Mouse (Mus musculus) regulatory T cell (primary cell): ENCODE measurements at regions not wholly inside any gene's neighbourhood (a gene's known extent, or its start where the extent isn't known, plus 50 kb on each side); places are given as distances from the start of the nearest gene placed in this dataset.

ENCODE experiments used
- in situ Hi-C: fragments of 300-600 bp; cut with MboI, MseI; formaldehyde crosslinking; loops from one replicate; pipeline ENCODE4 v1.15.1; 2025; ENCODE audit warnings: high pct_unique_total_duplicates

DNA sequence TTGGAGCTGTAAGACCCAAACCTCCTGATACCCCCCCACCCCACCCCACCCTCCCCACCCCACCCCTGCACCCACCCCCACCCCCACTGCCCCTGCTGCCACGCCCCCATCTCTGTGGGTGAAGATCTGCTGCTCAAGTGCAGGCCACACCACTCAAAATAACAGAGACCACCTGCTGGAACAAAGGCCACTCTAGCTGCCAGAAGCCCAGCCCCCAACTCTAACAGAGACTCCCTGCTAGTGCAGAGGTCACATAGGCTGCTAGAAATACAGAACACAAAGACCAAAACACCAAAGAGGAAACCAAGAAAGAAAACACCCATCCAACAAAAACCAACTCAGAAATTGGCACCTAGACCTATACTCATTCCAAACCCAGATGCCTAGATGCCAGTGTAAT, 58.9 kb downstream of the Olfr267 start:
- in situ Hi-C loops, result no loop called here

DNA sequence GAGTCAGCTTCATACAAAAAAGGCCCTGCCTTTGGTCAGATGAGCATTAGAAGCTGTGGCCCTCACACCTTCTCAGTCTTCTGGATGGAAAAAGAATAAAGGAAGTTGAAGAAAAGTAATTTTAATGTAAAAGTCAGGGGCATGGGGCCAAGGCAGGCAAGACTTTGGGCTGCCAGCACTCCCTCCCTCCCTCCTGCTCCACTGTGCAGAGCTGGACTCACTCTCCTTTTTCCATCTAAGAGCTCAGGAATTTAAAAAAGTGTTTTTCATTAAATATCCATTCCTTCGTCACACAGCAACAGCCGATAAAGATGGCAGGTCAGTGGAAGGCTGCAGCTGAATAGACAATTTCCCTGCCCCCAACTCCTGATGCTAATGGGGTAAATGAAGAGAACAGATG, 61.1 kb downstream of the Olfr267 start:
- in situ Hi-C loops, result no loop called here

DNA sequence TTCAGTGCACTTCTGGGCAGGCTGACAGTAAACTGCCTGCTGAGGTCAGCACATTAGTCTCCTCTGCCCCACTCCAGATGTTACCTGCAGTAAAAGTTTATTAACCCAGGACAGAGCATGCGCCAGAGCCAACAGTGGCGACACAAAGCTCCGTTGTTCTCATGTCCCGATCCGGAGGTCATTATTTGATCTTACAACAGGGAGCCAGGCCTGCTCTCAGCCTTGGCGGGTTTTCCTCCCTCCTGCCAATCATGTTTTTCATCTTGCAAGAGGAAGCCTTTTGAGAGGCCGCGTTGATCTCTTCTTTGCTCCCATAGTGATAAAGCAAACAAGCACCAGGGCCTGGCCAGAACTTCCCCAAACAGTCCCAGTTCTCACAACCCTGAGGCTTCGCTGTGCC, 64.7 kb downstream of the Olfr267 start:
- in situ Hi-C loops, result no loop called here

DNA sequence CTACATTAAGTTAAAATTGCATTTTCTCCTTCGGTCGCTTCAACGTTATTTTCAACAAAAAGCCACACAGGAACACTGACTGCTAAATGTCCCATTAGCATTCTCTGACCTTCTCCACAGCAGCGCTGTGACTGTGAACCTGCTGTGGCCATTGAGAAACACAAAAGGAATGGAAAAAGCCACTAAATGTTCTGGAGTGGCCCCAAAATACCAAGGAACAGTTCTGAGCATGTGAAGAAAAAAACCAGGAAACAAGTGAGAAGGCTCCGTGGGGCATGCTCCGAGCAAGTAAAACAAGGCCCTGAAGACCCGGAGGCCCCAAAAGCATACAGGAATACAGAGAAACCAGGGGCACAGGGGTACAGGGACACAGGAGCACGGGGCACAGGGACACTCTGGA, 66.8 kb downstream of the Olfr267 start:
- in situ Hi-C loops, result no loop called here

DNA sequence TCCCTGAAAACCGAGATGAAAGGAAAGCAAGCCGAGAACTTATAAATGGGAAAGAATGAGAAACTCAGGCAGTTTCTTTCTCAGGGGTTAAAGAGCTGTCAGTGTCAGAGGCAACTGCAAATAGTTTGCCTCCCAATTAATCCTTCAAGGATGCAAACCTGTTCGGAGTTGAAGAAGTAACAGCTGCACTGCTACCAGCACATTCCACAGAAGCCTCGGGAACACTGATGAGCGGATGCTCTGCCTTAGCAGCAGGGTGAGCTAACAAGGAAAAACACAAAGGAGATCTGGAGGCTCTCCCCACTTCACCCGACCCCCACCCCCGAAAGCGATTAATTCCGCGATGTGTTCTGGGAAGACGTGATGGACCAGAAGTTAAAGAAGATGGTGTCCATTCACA, 71.1 kb downstream of the Olfr267 start:
- in situ Hi-C loops, result loop anchor here (10.0 kb wide), 1 partner anchor 682 kb away; no protein-coding TSS in a partner anchor

DNA sequence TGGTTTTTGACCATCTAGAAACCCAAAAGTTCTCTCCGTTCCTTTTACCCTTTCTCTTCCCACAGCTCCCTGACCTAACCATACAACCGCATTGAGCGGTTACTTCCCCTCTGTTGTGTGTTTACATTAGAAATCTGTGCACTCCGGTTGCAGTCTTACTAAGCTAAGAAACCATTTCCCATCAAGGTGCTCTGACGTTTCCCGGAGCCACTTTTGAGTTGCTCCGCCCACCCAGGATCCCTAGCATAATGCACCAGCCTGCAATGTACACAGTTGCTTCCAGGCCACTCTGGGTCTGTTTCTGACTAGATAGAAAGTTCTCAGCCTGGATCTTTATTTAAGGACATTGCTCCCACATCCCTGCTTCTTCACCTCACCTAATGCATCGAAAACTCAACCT, 71.7 kb downstream of the Olfr267 start:
- in situ Hi-C loops, result loop anchor here (10.0 kb wide), 1 partner anchor 681 kb away; no protein-coding TSS in a partner anchor

DNA sequence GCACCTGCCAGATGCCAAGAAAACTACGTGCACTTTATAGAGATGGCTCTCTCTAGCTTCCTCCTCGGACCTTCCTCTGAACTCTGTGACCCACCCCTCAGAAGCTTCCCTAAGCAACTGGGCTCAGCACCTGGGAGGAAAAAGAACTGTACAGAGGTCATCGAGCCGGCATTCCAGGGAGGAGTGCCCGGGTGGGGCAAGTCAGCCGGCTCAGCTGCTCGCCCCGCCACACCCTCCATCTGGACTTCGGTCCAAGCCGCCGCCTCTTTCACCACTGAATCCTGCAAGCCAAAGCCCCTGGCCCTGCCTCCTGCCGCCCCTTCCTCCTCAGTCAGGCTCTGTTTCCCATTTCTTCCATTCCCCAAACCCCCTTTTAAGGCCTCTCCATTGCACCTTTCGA, 73.3 kb downstream of the Olfr267 start:
- in situ Hi-C loops, result loop anchor here (10.0 kb wide), 1 partner anchor 679 kb away; no protein-coding TSS in a partner anchor

DNA sequence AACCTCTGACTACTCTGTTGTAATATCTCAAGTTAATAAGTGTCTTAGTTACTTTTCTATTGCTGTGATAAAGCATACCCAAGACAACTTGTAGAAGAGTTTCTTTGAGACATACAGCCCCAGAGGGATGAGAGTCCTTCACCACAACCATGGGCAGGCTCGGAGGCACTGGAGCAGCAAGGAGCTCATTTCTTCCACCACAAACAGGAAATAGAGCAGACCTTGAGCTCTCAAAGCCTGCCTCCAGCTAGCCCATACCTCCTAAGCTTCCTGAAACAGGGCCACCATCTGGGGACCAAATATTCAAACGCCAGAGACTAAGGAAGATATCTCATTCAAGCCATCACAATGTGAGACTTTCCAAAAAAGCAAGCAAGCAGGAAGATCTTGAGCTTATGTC, 74.6 kb downstream of the Olfr267 start:
- in situ Hi-C loops, result loop anchor here (10.0 kb wide), 1 partner anchor 678 kb away; no protein-coding TSS in a partner anchor

DNA sequence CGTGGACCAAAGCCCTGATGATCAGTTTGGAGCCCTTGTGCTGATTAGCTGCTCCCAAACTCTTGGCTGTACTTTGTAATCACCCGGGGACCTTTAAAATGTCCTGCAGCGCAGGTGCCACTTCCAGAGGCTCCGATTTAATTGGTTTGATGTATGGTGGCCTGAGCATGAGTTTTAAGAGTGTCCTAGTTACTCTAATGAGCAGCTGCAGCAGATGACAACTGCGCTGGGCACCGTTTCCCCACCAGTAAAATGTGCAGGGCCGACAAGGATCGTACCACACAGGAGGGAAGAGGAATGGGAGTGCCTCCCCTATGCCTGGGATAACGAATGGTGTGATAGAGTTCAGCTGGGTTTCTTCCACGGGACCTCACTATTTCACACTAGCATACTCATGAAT, 75.3 kb downstream of the Olfr267 start:
- in situ Hi-C loops, result loop anchor here (10.0 kb wide), 1 partner anchor 677 kb away; no protein-coding TSS in a partner anchor

DNA sequence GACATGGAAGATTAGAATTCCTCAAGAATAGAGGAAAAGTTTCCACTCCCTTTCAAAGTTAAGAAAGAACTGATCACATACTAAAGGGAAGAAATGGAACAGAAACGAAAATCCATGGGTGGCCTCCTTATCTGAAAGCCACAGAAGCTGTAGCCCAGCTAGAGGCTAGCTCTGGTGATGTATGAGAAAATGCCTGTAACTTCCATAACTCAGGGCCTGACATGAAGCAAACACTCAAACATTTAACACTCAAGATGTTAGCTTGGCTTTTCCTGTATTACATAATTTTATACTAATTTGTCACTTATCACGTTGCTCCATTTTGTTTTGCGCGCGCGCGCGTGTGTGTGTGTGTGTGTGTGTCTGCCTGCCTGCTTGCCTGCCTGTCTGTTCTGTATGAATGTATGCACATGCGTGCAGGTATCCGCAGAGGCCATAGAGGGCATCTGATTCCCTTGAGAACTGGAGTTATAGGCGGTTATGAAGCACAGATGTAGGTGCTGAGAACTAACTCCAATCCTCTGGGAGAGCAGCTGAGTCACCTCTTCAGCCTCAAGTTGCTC, 88.2 kb downstream of the Olfr267 start:
- in situ Hi-C loops, result no loop called here

DNA sequence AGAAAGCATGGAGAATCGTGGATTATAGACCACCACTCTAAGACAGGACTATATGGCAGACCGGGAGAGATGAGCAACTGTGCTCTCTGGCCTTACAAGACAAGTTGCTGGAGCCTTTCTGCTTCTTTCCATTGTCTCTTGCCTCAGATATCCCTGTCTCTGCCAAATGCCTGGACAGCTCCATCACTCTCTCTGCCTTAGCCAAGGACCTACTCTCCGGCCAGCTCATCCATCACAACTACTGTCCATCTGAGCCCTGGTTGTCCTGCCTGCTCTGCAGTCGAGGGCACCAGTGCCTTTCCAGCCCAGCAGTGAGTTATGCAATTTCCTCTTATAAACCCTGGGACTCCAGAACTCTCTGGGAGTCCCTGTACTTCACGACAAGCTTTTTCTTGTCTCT, 88.7 kb downstream of the Olfr267 start:
- in situ Hi-C loops, result no loop called here

DNA sequence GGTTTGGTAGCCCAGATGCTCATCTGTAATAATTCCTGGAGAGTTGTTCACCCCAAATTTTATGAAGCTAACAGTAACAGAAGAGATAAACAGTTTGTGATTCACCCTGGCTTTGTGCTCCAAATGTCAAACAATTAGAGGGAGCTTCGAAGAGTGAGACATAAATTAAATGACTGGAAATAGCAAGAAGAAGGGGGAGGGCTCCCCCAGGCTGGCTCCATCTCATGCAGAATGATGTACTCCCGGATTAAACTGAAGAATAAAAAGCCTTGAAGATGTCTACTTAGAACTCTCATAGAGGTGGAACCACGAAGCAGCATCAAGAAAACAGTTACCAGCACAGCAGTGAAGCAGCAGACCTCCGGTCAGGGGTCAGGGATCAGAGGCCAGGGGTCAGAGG, 90.8 kb downstream of the Olfr267 start:
- in situ Hi-C loops, result no loop called here

DNA sequence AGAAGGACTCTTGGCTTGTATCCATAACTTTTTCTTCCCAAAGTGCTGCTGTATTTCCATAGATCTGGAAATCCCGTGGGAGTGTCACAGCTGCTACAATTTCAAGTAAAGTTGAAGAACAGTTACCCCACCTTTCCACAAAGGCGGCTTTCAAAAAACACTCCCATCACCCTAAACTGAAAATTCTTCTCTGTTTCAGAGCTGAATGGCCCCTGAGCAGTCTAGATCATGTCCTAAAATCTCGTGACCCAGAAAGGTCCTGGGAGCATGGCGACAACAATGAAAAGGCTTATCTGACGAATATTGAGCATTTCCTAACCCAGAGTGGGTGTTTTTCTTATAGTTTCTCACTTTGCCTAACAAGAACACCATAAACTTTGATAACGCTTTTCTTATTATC, 92.2 kb downstream of the Olfr267 start:
- in situ Hi-C loops, result no loop called here

DNA sequence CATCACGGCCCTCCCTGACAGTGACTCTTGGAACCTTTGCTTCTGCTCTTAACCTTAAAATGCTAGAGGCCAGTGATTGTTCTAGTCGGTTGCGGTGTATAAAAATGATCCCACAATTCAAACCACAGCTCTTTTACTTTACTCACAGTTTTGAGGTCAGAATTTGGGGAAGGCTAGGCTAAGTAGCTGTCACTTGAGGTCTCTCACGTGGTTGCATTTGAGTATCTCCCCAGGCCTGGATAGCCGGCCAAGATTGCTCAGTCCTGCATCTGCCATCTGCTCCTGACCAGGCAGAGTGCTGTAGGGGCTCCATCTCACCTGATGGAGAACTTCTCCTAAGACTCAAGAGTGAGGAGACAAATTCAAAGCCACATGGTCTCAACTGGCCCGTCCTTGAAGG, 94.5 kb downstream of the Olfr267 start:
- in situ Hi-C loops, result no loop called here

DNA sequence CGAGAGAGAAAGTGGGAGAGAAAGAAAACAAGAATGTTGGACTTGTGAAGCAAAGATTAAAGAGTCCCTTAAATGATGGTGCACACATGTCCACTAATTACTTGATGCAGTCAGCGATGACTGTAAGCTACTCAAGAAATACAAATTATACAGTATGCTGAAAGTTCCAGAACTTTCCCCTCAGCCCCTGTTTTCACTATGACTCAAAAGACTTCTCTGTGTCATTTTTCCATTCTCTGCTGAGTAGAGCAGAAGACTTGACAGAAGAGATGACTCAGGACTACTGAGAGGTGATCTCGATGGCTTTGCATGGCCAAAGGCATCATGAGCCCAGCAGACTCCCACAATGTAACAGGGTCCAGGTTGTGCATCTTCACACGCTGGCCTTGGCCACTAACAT, 105.6 kb downstream of the Olfr267 start:
- in situ Hi-C loops, result no loop called here

DNA sequence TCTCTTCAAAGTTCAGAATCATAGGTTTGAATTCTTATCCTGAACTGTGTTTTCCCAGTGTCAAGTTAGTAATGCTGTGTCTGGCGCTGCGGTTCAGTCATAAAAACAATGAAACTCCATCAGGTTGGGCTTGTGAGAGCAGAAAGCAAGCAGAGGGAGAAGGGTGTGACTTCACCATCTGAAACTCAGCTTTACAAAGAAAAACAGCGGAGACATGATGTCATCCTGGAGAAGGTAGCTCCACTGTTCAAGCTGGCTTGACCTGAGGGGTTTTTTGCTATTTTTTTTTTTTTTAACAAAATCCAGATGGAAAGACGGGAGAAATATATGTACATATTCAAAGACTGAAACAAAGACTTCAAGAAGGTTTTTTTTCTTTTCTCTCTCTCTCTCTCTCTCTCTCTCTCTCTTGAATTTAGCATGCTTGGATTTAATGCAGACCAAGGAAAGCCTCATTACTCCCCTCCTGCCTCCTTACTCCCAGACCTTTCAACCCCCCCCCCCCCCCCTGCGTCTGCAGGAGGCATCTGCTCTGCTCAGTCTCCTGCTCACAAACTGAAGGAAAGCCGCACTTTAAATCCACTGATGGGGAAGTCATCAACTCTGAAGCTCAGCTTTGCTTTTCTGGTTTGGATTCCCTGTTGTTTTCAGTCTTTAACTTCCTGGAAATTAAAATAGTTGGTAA, 109.7 kb downstream of the Olfr267 start:
- in situ Hi-C loops, result no loop called here

DNA sequence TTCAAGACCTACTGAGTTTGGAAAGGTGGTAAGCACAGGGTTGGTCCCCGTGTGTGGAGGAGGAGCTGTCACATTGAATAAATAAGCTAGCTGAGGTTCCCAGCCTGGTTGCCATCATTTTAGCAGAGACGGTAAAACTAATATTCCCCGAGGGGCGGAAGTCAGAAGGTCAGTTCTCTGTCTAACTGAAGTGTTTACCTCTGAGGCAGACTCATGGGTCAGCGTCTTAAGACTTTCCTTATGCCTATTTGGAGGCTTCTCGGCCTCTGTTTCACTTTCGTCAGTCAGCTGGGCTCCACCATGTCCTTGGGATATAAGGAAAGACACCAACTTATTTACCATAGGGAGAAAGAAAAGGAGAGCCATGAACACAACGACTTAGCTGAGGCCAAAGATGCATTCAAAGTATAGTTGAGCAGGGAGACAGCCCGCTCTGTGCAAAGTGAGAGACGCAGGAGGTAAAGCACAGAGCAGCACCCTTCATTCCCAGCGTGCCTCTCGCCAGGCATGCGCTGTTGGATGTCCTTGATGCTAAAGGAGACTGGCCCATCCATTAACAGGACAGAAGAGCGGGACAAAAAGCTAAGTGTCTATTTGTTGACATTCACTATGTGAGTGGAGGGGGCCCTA, 116.0 kb downstream of the Olfr267 start:
- in situ Hi-C loops, result no loop called here

DNA sequence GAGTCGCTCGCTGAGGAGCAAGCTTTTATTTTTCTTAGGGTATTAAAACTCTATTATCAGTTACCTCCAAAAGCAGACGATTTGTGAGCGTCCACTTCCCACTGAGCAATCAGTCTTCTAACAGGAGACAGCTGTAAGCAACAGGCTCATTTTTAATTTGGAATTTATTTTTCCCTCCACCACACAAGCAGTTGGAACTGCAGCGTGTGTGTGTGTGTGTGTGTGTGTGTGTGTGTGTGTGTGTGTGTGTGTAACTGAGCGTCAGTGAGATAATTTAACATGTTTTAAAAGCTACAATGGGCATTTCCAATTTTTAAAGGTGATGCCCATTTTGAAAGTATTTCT, 116.6 kb downstream of the Olfr267 start:
- in situ Hi-C loops, result no loop called here

DNA sequence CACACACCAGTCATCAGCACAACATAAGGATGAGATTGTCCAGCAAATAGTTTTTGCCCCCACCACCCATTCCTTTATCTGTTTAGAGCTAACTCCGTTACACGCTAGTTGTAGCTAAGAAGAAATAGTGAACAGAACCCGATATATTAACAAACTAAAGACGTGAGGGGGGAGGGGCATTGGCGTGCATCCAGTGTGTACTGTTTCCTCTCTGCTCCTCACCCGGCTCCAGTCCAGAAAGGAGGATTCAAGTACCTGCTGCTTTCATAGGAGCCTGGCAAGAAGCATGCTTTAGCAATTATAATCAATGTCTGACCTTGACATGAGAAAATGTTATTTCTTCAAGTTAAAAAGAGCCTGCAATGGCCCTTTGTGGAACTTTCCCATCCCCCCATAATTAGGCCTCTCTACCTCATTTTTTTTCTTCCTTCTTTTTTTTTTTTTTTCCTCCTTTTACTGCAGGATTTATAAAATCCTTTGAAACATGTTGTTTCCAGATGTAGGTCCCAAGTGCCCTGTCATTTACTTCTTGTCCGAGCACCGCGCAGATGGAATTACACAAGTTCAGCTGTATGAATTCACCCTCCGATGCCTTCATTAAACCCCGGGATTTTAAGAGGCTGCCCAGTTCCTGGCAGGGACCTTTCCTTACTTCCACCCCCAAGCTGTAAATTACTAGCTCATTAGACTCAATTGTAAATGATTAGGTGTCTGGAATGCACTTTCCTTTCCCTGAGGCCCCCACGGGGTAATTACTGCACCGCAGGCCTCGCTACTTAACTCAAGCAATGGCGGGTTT, 116.6 kb upstream of the Lpar1 start:
- in situ Hi-C loops, result no loop called here

DNA sequence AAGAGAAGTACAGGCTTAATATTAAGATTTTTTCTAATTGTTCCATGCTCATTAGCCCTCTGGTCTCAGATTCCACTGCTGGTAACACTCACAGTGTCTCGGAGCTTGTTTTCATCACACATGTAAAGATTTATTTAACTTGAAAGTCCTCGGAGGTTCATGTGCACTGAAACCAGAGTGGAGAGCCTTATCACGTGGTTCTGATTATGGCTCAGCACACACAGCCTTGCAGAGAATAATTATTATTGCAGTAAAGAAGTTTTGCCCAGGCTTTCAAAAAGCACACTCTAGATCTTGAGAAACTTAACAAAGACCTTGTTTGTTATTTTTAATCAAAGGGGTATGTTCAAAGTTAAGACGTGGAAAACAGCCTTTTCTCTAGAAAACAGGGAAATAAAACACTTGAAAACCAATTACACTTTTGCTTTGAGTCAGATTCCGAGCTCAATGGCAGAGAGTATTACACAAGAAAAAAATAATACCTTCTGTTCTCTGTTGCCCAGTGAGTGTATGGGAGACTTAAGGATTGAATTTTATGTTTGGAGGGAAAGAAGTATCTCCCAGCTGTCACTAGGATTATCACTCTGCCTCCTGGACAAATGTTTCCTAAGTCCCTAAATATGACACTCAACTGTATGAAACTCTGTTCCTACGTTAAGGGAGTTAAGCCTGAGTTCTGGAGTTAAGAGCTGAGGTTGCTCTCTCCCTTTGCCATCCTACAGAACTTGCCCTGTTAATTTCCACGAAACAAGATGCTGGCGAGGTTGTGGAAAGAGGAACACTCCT, 114.9 kb upstream of the Lpar1 start:
- in situ Hi-C loops, result no loop called here

DNA sequence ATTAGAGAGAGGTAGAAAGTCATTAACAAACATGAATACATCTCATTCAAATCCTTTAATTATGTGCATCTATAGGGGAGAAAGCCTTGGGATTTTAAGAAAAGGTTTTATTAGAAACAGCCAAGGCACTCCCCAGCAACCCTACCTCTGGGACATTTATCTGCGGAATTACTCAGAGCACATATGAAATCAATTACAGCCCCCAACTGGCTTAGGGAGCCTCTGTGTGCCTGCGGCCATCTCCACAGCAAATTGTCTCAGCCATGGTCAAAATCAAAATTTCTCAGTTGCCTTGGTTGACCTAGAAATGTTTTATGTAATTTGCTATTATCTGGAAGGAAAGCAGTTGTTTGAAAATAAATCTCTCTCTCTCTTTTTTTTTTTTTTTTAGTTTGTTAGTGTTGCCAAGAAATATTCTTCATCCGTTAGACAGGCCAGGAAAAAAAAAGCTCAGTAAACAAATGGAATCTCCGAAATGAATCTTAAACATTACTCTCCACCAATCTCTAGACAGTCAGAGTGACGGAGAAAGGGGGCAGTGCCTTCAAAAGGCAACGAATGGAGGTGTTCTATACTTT, 110.0 kb upstream of the Lpar1 start:
- in situ Hi-C loops, result no loop called here
